Mouse (Mus musculus): ENCODE results near the gene Tmem121.
A peak's percentile ranks its signal among the peaks of the same experiment; 100 is the strongest.

The Tmem121 gene

GRCm38 (mm10) chr12:113149341-113149740 lies 36.4 kb upstream of the Tmem121 start:
- no peak for DNase-seq (ENCODE audit: low spot score)

GRCm38 (mm10) chr12:113149896-113150295 lies 35.8 kb upstream of the Tmem121 start:
- no peak for DNase-seq (ENCODE audit: low spot score)

GRCm38 (mm10) chr12:113150591-113150990 lies 35.1 kb upstream of the Tmem121 start:
- no peak for DNase-seq (ENCODE audit: low spot score)

- DNase-seq (ENCODE audit: low spot score): no peak
Observed at GRCm38 (mm10) chr12:113151046-113151445, 34.7 kb upstream of the Tmem121 start.

GRCm38 (mm10) chr12:113151661-113152271 lies 34.0 kb upstream of the Tmem121 start:
- DNase-seq (ENCODE audit: low spot score): no peak

- no peak for DNase-seq (ENCODE audit: low spot score)
Observed at GRCm38 (mm10) chr12:113152272-113152661, 33.5 kb upstream of the Tmem121 start.

- no peak for DNase-seq (ENCODE audit: low spot score)
Observed at GRCm38 (mm10) chr12:113152991-113153525, 32.7 kb upstream of the Tmem121 start.

GRCm38 (mm10) chr12:113153971-113154370 lies 31.8 kb upstream of the Tmem121 start:
- no peak for DNase-seq (ENCODE audit: low spot score)

- DNase-seq (ENCODE audit: low spot score): no peak
Observed at GRCm38 (mm10) chr12:113154747-113155075, 31.0 kb upstream of the Tmem121 start.

- DNase-seq (ENCODE audit: low spot score): no peak
Observed at GRCm38 (mm10) chr12:113155076-113155771, 30.5 kb upstream of the Tmem121 start.

- peak; percentile 99 for DNase-seq (ENCODE audit: low spot score)
Observed at GRCm38 (mm10) chr12:113155887-113156539, 29.7 kb upstream of the Tmem121 start, which contains the start of gene Tedc1. Gene Tedc1 (plus strand): TSS chr12:113156421.

GRCm38 (mm10) chr12:113156540-113156929 lies 29.2 kb upstream of the Tmem121 start:
- no peak for DNase-seq (ENCODE audit: low spot score)

- DNase-seq (ENCODE audit: low spot score): no peak
Observed at GRCm38 (mm10) chr12:113157002-113157401, 28.7 kb upstream of the Tmem121 start.

- DNase-seq (ENCODE audit: low spot score): no peak
Observed at GRCm38 (mm10) chr12:113157521-113157920, 28.2 kb upstream of the Tmem121 start.

GRCm38 (mm10) chr12:113157971-113158370 lies 27.8 kb upstream of the Tmem121 start:
- DNase-seq (ENCODE audit: low spot score): no peak

GRCm38 (mm10) chr12:113163561-113164006 lies 22.1 kb upstream of the Tmem121 start:
- no peak for DNase-seq (ENCODE audit: low spot score)

- no peak for DNase-seq (ENCODE audit: low spot score)
Observed at GRCm38 (mm10) chr12:113168031-113168536, 17.6 kb upstream of the Tmem121 start.

- no peak for DNase-seq (ENCODE audit: low spot score)
Observed at GRCm38 (mm10) chr12:113176960-113177725, 8.6 kb upstream of the Tmem121 start.

GRCm38 (mm10) chr12:113181020-113181419 lies 4.7 kb upstream of the Tmem121 start:
- no peak for DNase-seq (ENCODE audit: low spot score)

- DNase-seq (ENCODE audit: low spot score): no peak
Observed at GRCm38 (mm10) chr12:113184945-113185344, 785 bp upstream of the Tmem121 start.

- no peak for DNase-seq (ENCODE audit: low spot score)
Observed at GRCm38 (mm10) chr12:113186326-113187010, 738 bp downstream of the Tmem121 start.

All from c-Kit-positive CD71-positive TER-119-positive erythroid progenitor cells, embryonic 14.5 days (primary cell).